Mouse (Mus musculus) cerebellum, adult 9-10 months (tissue): Measurements from ENCODE around the gene Gm49354.
"Not testable (repeated sequence)": the region's sequence is repeated elsewhere in the genome, so short reads cannot be mapped to it uniquely, and the experiment has no call there.

ENCODE experiments used
- DNase-seq: peaks from one replicate; pipeline ENCODE4 v3.0.0; 2022

Gm49354 gene

GRCm38 (mm10) chr13:59766786-59767515 lies 15.1 kb downstream of the Gm49354 start:
- peak; percentile 32 for DNase-seq

DNA sequence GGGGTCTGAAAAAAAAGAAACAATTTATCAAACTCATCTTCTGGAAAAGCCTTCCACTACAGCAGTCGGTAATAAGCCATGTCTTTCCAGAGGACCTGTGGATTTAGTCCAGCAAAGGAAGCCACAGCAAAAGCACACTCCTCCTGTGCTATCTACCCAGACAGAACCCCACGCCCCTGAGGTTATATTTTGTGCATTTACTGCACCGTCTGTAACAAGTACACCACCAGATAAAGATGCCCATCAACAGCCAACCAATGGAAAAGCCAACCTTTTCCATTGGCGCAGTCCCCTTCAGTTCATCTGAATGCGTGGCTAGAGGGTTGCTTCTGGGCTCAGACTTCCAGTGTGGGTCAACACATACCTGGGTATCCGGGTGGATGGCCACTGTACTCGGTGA lies 19.3 kb downstream of the Gm49354 start:
- no peak for DNase-seq

GRCm38 (mm10) chr13:59756906-59757305 lies 25.1 kb downstream of the Gm49354 start:
- DNase-seq: no peak

DNA sequence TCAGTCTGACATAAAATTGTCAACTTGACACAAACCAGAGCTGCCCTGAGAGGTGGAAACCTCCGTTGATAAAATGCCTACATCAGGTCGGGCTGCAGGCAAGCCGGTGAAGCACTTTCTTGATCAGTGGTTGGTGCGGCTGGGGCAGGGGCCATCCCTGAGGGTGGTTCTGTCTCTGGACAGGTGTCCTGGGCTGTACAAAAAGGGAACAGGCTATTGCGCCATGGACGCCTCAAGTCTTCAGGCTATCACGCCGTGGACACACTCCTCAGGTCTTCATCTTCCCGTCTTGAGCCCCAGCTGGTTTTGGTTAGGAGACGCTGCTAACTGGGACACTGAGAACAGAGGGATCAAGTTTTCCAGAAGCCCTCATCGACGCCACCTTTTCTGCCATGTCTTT lies 31.7 kb downstream of the Gm49354 start:
- DNase-seq: no peak

DNA sequence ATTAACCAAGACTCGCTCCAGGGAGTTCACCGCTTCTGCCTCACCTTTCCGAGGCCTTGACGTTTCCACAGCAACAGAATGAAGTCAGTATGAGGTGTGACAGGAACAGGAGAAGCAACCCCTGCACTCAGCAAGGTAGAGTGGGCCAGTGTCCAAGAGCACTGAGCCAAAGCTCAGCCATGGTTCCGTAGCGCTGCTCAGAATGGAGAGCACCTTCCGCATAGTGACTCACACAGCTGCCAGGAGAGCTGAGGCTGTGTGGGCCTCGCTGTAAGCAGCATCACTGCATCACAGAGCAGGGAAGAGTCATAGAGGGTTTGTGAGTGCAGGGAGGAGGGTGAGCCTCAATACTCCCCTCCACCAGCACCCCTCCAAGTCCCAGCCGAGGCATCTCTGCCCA lies 35.3 kb downstream of the Gm49354 start, which contains the start of gene 1700014D04Rik:
Gene 1700014D04Rik, minus strand, starts transcription at position 42 of the 400 bp plus-strand sequence.
- DNase-seq: no peak

GRCm38 (mm10) chr13:59746164-59746563 lies 35.9 kb downstream of the Gm49354 start:
- no peak for DNase-seq

DNA sequence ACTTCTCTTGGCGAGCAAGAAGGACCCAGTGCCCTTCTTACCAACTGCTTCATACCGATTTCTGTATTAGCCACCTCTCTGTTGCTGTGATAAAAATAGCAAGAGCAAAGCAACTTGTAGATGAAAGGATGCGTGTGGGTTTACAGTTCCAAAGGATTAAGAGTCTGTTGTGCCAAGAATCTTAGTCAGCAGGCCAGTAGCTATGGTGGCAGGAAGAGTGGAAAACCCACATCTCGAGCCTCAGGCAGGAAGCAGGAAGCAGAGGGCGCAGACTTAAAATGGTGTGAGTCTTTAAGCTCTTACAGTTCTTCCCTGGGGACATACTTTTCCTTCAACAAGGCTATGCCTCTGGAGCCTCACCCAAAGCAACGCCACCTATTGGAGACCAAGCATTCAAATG lies 36.6 kb downstream of the Gm49354 start:
- no peak for DNase-seq

DNA sequence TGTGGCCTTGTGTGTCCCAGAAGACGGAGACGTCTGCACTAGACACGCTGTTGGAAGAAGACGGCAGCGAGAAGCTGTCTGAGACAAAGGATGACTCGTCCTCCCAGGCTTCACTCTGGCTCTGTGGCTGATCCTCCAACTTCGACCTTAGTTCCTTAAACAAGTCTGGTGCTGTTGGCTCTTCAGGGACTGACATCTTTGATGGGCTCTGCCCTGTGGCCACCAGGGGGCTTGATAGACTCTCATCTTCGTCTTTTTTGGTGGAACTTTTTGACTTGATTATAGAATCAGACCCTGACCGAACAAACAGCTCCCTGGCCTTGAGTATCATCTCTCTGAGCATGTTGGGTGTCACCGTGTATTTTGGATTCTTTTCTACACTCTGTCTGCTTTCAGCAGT lies 40.3 kb downstream of the Gm49354 start:
- no peak for DNase-seq

GRCm38 (mm10) chr13:59741096-59741495 lies 40.9 kb downstream of the Gm49354 start:
- DNase-seq: no peak

- DNase-seq: no peak
These were observed 42.6 kb downstream of the Gm49354 start for GRCm38 (mm10) chr13:59739397-59739796.

DNA sequence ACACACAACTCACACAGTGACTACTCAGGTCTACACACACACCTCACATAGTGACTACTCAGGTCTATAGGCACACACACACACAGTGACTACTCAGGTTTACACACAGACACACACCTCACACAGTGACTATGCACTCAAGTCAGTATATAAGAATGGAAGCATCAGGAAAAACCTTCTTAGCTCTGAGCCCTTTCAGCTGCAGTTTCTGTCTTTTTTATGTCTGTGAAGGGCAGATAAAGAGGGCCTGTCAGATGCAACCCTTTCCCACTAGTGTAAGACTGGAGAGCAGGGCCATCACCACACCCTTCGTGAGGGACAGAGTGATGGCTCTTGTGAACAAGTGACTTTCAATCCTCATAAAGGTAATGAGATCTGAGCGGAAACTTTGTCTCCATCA lies 43.6 kb downstream of the Gm49354 start:
- no peak for DNase-seq

DNA sequence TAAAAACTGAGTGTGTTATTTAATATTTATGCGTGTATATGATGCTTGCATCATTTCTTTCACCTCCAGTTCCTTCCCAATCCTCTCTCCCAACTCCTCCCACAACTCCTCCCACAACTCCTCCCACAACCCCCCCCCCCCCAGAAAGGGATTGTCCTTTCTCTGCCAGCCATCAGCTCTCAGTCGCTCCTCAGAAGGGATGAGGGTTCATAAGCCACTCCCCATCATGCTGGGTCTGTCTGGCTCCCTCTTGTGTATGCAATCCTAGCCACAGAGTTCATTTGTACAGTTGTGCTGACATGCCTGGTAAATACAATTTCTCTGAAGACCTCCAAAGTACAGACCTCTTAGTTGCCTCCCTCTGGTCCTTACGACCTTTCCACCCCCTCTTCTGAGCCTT lies 46.9 kb downstream of the Gm49354 start:
- DNase-seq: no peak

DNA sequence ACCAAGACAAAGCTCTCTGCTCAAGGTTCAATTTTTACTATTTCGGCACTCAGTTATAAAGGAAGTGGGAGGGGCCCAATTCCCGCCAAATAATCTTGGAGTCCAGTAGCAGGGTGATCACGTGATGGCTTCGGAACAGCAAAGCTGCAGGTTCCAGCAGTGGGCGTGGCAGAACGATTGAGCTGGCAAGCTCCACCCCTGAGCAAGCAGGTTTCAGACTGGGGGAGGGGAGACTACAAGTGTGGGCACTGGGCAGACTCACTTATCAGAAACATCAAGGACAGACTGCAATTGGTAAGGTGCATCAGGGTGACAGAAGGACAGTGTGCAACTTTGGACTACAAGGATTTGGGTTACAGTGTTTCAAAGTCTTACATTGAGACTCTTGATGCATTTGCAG lies 47.7 kb downstream of the Gm49354 start:
- DNase-seq: not testable (repeated sequence)

DNA sequence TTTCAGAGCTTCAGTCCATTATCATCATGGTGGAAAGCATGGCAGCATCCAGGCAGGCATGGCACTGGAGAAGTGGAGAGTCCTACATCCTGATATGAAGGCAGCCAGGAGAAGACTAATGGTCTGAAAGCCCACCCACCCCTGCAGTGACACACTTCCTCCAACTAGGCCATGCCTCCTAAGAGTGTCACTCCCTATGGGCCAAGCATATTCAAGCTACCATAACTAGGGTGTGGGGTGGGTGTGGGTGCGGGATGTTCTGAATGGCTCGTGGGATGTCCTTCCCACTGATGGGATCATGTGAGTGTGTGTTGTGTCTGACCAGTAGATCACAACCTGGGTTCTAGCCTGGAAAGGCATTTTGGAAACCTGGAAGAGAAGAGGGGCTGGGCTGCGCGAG lies 48.1 kb downstream of the Gm49354 start:
- no peak for DNase-seq

GRCm38 (mm10) chr13:59731652-59732051 lies 50.4 kb downstream of the Gm49354 start, which contains the start of gene Spata31d1d:
Gene Spata31d1d, minus strand, starts transcription at chr13:59731752.
- no peak for DNase-seq

GRCm38 (mm10) chr13:59728378-59729093 lies 53.5 kb downstream of the Gm49354 start:
- DNase-seq: peak; percentile 89

- DNase-seq: no peak
These were observed 55.7 kb downstream of the Gm49354 start for GRCm38 (mm10) chr13:59726139-59726867.

DNA sequence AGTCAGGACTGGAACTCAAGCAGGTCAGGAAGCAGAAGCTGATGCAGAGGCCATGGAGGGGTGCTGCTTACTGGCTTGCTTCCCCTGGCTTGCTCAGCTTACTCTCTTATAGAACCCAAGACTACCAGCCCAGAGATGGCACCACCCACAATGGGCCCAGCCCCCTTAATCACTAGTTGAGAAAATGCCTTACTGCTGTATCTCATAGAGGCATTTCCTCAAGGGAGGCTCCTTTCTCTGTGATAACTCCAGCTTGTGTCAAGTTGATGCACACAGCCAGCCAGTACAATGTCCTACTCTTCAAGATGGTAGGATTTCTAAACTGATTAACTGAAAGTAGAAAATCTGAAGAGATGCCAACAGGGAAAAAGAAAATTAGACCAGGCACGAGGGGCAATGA lies 60.0 kb downstream of the Gm49354 start:
- not testable (repeated sequence) for DNase-seq

- no peak for DNase-seq
These were observed 62.6 kb downstream of the Gm49354 start for GRCm38 (mm10) chr13:59719475-59719874.

- DNase-seq: not testable (repeated sequence)
These were observed 63.1 kb downstream of the Gm49354 start for GRCm38 (mm10) chr13:59718857-59719440.

DNA sequence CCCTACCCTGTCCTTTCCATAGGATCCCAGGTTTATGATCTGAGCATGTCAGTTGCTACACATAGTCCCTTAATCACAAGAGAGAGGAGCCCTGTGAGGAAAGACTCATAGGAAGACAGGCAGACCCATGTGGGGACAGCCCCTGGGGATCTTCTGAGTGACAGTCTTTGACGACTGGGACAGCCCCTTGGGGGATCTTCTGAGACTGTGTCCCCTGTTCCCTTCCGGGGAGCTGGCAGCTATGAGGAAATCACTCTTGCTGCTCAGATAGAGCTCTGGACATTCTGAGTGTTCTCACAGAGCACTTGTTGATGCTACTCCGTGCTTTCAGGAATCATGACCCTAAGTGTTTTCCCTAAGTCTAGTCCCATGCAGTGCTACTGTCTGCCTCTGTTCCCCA lies 68.3 kb downstream of the Gm49354 start:
- no peak for DNase-seq

DNA sequence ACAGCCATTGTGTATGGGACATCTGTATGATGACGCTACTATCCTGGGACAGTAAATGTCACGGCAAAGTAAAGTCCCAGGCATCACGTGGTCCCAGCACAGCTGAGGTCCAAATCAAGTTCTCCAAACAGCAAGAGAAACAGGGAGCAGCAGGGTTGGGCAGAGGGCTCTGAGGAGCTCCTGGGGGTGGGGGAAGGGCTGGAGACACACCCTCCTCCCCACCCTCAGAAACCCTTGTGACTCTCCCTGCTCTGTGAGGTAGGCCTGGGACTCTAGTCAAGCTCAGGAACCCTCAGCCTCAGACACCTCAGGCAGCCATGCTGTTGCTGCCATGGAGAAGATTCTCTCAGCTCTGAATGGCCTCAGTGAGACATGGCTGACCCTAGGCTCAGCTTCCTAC lies 70.1 kb downstream of the Gm49354 start, which contains the start of gene Spata31d1b:
Gene Spata31d1b, plus strand, starts transcription at position 301 of the 400 bp plus-strand sequence.
- DNase-seq: not testable (repeated sequence)

- DNase-seq: no peak
These were observed 71.8 kb downstream of the Gm49354 start, which contains the start of gene Spata31d1a for GRCm38 (mm10) chr13:59710230-59710629. Gene Spata31d1a, minus strand, starts transcription at chr13:59710330.
